Mouse (Mus musculus) duodenum, adult 2 months (tissue): ENCODE measurements around the gene Gimap1. TPM values are rescaled to one million over a fixed set of nuclear protein-coding genes. Genes with fewer than 3 reads are reported as not detected.

Source experiments
- polyA plus RNA-seq: library from polyadenylated mRNA; depleted of rRNA; stranded (reverse); fragments of >200 nt; gene quantifications from 2 replicates; pipeline ENCODE4 v1.2.3, GENCODE M21; 2012; ENCODE audit warnings: low replicate concordance; rRNA removed

The Gimap1 gene
- polyA plus RNA-seq = 10.2 and 21.6 TPM in 2 replicates

DNA sequence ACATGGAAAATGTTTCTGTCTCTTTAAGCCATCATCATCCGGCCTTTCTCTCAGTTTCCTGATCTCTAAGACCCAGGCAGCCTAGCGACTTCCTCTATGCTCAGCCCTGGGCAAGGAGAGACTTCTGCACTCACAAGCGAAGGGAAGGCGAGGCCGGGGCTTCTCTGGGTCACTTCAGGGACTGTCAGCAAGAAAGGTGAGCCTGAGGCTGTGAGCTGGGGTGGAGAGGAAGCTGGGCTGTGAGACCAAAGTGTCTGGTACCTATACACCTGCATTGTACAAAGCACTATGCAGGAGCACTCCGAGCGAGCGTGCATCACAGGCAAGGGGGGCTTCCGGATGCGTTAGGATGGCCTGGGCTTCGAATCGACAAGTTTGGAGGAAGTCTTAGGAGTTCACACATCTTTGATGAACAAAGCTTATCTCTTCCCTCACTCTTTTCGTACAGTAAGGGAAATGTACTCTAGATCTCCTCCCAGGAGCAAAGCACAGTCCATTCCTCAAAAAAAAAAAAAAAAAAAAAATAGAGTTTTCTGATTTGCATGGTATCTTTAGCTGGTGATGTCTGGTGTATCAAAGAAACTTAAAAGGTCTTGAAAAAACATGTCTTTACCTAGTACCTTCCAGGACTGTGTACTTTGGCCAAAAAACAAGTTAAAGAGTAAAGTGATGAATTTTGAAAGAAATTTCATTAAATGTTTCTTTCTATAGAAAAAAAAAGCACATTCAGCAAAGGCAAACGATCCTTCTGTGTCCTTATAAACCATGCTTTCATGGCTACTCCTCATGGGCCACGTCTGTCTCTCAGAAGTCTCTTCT is at the start of gene Gimap1:
Gene Gimap1, plus strand, starts transcription at position 94 of the 819 bp plus-strand sequence.

DNA sequence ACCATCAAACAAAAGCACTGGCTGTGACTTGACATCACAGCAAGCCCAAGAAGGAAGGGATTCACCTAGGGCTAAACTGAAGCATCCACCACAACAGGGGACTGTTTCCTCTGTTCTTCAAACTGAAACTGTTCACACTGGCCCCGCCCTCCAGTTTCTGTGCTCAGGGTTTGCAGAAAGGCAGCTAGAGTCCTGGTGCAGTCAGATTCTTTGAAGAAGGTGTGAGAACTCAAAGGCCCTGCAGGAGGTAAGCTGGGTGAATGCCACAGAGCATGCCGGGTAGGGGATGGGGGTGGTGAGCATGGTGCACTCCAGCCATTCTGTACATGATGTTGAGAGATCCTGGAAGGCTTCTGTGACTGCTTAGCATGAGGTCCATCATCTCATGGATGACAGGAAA is 20.4 kb upstream of the Gimap1 start, which contains the start of the genes Gm28053 and Gimap7:
Gene Gm28053, plus strand, starts transcription at position 153 of the 400 bp plus-strand sequence.
Gene Gimap7, plus strand, starts transcription at position 167 of the 400 bp plus-strand sequence.

DNA sequence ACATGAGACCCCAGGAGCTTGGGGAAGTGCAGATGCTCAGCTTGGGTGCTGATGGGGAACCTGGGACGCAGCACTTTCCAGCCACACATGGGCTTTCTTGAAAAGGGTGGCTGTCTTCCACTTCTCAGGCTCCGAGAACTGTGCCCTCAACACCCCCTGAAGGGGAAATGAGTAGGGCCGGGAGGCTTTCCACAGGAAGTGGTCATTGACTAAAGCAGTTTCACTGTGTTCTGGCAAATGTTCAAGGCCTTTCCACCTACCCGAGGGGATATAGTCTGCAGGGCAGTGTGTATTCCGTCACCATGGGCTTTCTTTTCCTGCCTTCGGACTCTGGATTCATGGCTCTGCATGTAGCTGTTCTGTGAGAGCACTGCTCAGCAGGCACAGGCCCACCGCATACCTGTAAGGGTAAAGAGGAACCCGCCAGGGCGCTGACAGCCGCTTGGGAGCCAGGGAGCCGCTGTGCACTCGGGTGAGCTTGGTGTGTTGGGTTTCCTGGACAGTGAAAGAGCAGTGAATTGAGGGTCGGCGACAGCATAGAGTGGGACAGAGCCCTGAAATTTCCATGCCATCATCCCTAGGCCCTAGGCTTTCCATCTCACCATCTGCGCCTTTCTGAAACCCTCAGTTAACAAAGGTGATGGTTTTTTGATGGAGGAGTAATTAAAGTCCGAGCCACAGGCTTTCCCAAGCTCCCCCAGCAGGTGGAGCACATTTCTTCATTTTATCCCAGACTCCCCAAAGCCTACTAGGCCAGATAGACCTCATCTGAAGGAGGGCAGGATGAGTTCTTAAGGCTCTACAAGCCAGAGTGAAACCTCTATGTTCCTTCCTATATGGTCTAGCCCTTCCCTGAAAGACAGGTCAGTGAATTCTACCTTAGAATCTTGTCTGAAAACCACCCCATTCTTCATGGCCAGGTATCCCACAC is 7.4 kb downstream of the Gimap1 start, which contains the start of gene Gimap5:
Gene Gimap5, plus strand, starts transcription at position 239 of the 931 bp plus-strand sequence.

DNA sequence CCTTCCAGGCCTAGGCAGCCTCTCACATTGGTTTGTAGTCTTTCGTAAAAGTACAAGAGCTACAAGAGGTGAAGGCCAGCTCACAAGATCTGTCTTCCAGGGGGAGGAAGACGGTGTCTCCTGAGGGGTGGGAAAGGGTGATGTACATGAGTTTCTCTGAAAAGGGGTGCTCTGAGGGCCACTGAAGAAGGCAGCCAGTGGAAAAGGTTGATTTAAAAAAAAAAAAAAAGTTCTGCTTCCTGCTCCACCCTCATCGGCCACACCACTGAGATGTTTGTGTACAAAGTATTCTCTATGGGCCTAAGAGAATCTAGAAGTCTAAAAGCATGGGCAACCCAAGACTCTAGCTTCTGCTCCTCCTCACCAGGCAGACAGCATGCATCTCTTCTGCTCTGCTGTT is 31.8 kb downstream of the Gimap1 start, which contains the start of gene Gimap3:
Gene Gimap3, minus strand, starts transcription at position 156 of the 400 bp plus-strand sequence.

Other genes starting within 250 kb of the Gimap1 start
- 21.6 and 36.5 TPM in 2 replicates for gene Atp6v0e2, start 201.4 kb upstream of the Gimap1 start, polyA plus RNA-seq
- gene Lrrc61, start 184.3 kb upstream of the Gimap1 start, polyA plus RNA-seq = 17.9 and 19.5 TPM in 2 replicates
- gene Rarres2, start 166.3 kb upstream of the Gimap1 start, polyA plus RNA-seq = 29.5 and 42.3 TPM in 2 replicates
- not detected in 2 replicates for gene Gm45021, start 149.4 kb upstream of the Gimap1 start, polyA plus RNA-seq
- 8.1 and 17.1 TPM in 2 replicates for gene Repin1, start 145.2 kb upstream of the Gimap1 start, polyA plus RNA-seq
- not detected in 2 replicates for gene Gm44965, start 145.1 kb upstream of the Gimap1 start, polyA plus RNA-seq
- 1.8 and 2.5 TPM in 2 replicates for gene Zfp775, start 137.0 kb upstream of the Gimap1 start, polyA plus RNA-seq
- 0.48 and 0.78 TPM in 2 replicates for gene AI854703, start 112.3 kb upstream of the Gimap1 start, polyA plus RNA-seq
- gene Gimap8, start 91.8 kb upstream of the Gimap1 start, polyA plus RNA-seq = 0.27 and 0.54 TPM in 2 replicates
- gene Gimap9, start 62.9 kb upstream of the Gimap1 start, polyA plus RNA-seq = 0.26 and 0.53 TPM in 2 replicates
- 1.3 and 6.1 TPM in 2 replicates for gene Gimap4, start 54.5 kb upstream of the Gimap1 start, polyA plus RNA-seq
- gene Gimap6, start 30.8 kb upstream of the Gimap1 start, polyA plus RNA-seq = 0.92 and 2.6 TPM in 2 replicates
- gene Gm28053, start 20.4 kb upstream of the Gimap1 start, polyA plus RNA-seq = not detected in 2 replicates
- 0.63 and 2.0 TPM in 2 replicates for gene Gimap7, start 20.4 kb upstream of the Gimap1 start, polyA plus RNA-seq
- gene Gimap5, start 7.1 kb downstream of the Gimap1 start, polyA plus RNA-seq = 7.1 and 9.2 TPM in 2 replicates
- gene Gimap3, start 31.8 kb downstream of the Gimap1 start, polyA plus RNA-seq = 3.7 and 11.7 TPM in 2 replicates
- gene Tmem176a, start 101.9 kb downstream of the Gimap1 start, polyA plus RNA-seq = 106 and 117 TPM in 2 replicates
- gene Tmem176b, start 102.4 kb downstream of the Gimap1 start, polyA plus RNA-seq = 210 and 214 TPM in 2 replicates
- gene Aoc1, start 133.8 kb downstream of the Gimap1 start, polyA plus RNA-seq = 152 and 648 TPM in 2 replicates
- gene 1600015I10Rik, start 190.8 kb downstream of the Gimap1 start, polyA plus RNA-seq = not detected in 2 replicates
- gene Doxl2, start 235.9 kb downstream of the Gimap1 start, polyA plus RNA-seq = not detected in 2 replicates
- not detected in 2 replicates for gene Svs1, start 247.8 kb downstream of the Gimap1 start, polyA plus RNA-seq